Mouse (Mus musculus) heart, adult 9 months (tissue): Measurements from ENCODE around the gene Hivep3.

Source experiments
- DNase-seq, 2 experiments: peaks; one replicate each; pipeline ENCODE4 v3.0.0; 2022; ENCODE audit warnings: low spot score in 2 of 2

Hivep3 gene

GRCm38 (mm10) chr4:120151906-120152305 lies 418.3 kb downstream of the Hivep3 start:
- DNase-seq: no peak

- DNase-seq: no peak
Measured at GRCm38 (mm10) chr4:120152648-120153047, 419.1 kb downstream of the Hivep3 start.

- DNase-seq: no peak
Measured at GRCm38 (mm10) chr4:120153736-120154135, 420.2 kb downstream of the Hivep3 start.

GRCm38 (mm10) chr4:120158714-120159310 lies 425.2 kb downstream of the Hivep3 start:
- peak; percentile 19 to 31 for DNase-seq

GRCm38 (mm10) chr4:120161166-120161949 lies 427.8 kb downstream of the Hivep3 start, which contains the start of gene Edn2:
Edn2 (plus strand) TSS chr4:120161206.
- DNase-seq: peak; percentile 65 to 77

- DNase-seq: no peak
Measured at GRCm38 (mm10) chr4:120162586-120162985, 429.0 kb downstream of the Hivep3 start.

- no peak for DNase-seq
Measured at GRCm38 (mm10) chr4:120163242-120163641, 429.7 kb downstream of the Hivep3 start.

- DNase-seq: no peak
Measured at GRCm38 (mm10) chr4:120164316-120164715, 430.7 kb downstream of the Hivep3 start.

GRCm38 (mm10) chr4:120167778-120168177 lies 434.2 kb downstream of the Hivep3 start:
- no peak for DNase-seq

- no peak for DNase-seq
Measured at GRCm38 (mm10) chr4:120168346-120168745, 434.8 kb downstream of the Hivep3 start.

GRCm38 (mm10) chr4:120170387-120170936 lies 436.9 kb downstream of the Hivep3 start:
- DNase-seq: no peak

GRCm38 (mm10) chr4:120172050-120172684 lies 438.6 kb downstream of the Hivep3 start:
- no peak for DNase-seq

- no peak for DNase-seq
Measured at GRCm38 (mm10) chr4:120179123-120179522, 445.5 kb downstream of the Hivep3 start.

GRCm38 (mm10) chr4:120180535-120180934 lies 447.0 kb downstream of the Hivep3 start:
- no peak for DNase-seq

GRCm38 (mm10) chr4:120184374-120184991 lies 450.9 kb downstream of the Hivep3 start:
- no peak for DNase-seq

- DNase-seq: no peak
Measured at GRCm38 (mm10) chr4:120186441-120186840, 452.9 kb downstream of the Hivep3 start.

GRCm38 (mm10) chr4:120186934-120187333 lies 453.4 kb downstream of the Hivep3 start:
- no peak for DNase-seq
